Mouse (Mus musculus) liver, embryonic 12.5 days (tissue): ENCODE results near the gene Psmd6. TPM values are rescaled to one million over a fixed set of nuclear protein-coding genes. Genes with fewer than 3 reads are reported as not detected.

Experiments
- ATAC-seq: fragments of 200-750 bp; cut with Nextera tagmentation; 2 replicates; pipeline ENCODE4 v1.8.0; 2017; ENCODE audit warnings: moderate number of reproducible peaks, mild to moderate bottlenecking, moderate library complexity
- H3K27ac ChIP-seq: fragments of 300-500 bp; sonication (generic); 2 replicates; pipeline ENCODE4 v1.5.1; 2016; ENCODE audit warnings: mild to moderate bottlenecking
- H3K27me3 ChIP-seq: fragments of 300-500 bp; sonication (generic); replicated peaks from 2 replicates; pipeline ENCODE4 v1.6.1; 2016; ENCODE audit warnings: mild to moderate bottlenecking, moderate library complexity
- H3K36me3 ChIP-seq: fragments of 300-500 bp; sonication (generic); 2 replicates; pipeline ENCODE4 v1.6.1; 2016; ENCODE audit warnings: mild to moderate bottlenecking, moderate library complexity
- H3K4me1 ChIP-seq: fragments of 300-500 bp; sonication (generic); 2 replicates; pipeline ENCODE4 v1.6.1; 2016
- H3K4me2 ChIP-seq: fragments of 300-500 bp; sonication (generic); 2 replicates; pipeline ENCODE4 v1.6.1; 2016; ENCODE audit warnings: mild to moderate bottlenecking, moderate library complexity
- H3K4me3 ChIP-seq: fragments of 300-500 bp; sonication (generic); 2 replicates; pipeline ENCODE4 v1.5.1; 2016; ENCODE audit warnings: mild to moderate bottlenecking, moderate library complexity
- H3K9ac ChIP-seq: fragments of 300-500 bp; sonication (generic); 2 replicates; pipeline ENCODE4 v1.6.1; 2016; ENCODE audit warnings: mild to moderate bottlenecking, moderate library complexity
- H3K9me3 ChIP-seq: fragments of 300-500 bp; sonication (generic); replicated peaks from 2 replicates; pipeline ENCODE4 v1.6.1; 2016; ENCODE audit warnings: mild to moderate bottlenecking, moderate library complexity
- WGBS: fragments of 180-500 bp; shearing (Covaris S2); methylation state at CpG from one replicate; pipeline ENCODE4 v1.1.7; 2016; ENCODE audit not compliant: insufficient replicate concordance; 5-methylcytosine and 5-hydroxymethylcytosine counted together
- polyA plus RNA-seq: library from polyadenylated mRNA; unstranded; fragments of >200 nt; fragmentation: Nextera tagmentation; extraction: Ambion mirVana; gene quantifications from 2 replicates; pipeline ENCODE4 v1.2.1, GENCODE M21; 2016

Gene Psmd6
- polyA plus RNA-seq: 195 and 202 TPM in 2 replicates

GRCm38 (mm10) chr14:14120230-14121096 is at the start of gene Psmd6:
Gene Psmd6, minus strand, starts transcription at chr14:14120984.
- WGBS: 2% methylated on average over 68 of the region's 68 CpGs
- ATAC-seq: peak; percentile 96
- no peaks in the 10 kb centered on the region for H3K9me3 ChIP-seq

GRCm38 (mm10) chr14:14110710-14111109 is 10.1 kb downstream of the Psmd6 start:
- Histone ChIP-seq H3K4me3 (no peak overlapping the region), H3K36me3 (peaks cover 59% of the 10 kb centered on the region), H3K9ac (no peak overlapping the region), H3K27me3 (no peaks in the 10 kb centered on the region), H3K4me2 (no peak overlapping the region), H3K27ac (no peak overlapping the region), H3K4me1 (no peaks in the 10 kb centered on the region), H3K9me3 (no peaks in the 10 kb centered on the region)
- ATAC-seq: no peak
- 75% methylated on average over 4 of the region's 4 CpGs for WGBS

More at GRCm38 (mm10) chr14:14120230-14121096, at the start of gene Psmd6:
- peak within 1 kb of the TSS; percentile 93 for H3K9ac ChIP-seq
- no peaks in the 10 kb centered on the region for H3K27me3 ChIP-seq
- peak within 1 kb of the TSS; percentile 95 for H3K4me3 ChIP-seq
- peaks cover 21% of the 10 kb centered on the region for H3K4me1 ChIP-seq
- peak within 1 kb of the TSS; percentile 78 for H3K27ac ChIP-seq
- H3K36me3 ChIP-seq: peaks cover 40% of the 10 kb centered on the region
- peak within 1 kb of the TSS; percentile 80 for H3K4me2 ChIP-seq

GRCm38 (mm10) chr14:14104930-14105318 is 15.9 kb downstream of the Psmd6 start:
- no peaks in the 10 kb centered on the region for H3K9me3 ChIP-seq
- no peak for ATAC-seq
- no peaks in the 10 kb centered on the region for H3K27me3 ChIP-seq
- H3K4me2 ChIP-seq: no peak overlapping the region
- H3K36me3 ChIP-seq: peaks cover 25% of the 10 kb centered on the region
- no peaks in the 10 kb centered on the region for H3K4me1 ChIP-seq
- H3K27ac ChIP-seq: no peak overlapping the region
- H3K4me3 ChIP-seq: no peak overlapping the region
- H3K9ac ChIP-seq: no peak overlapping the region
- WGBS: 70% methylated on average over 2 of the region's 2 CpGs

GRCm38 (mm10) chr14:14104213-14104929 is 16.4 kb downstream of the Psmd6 start:
- H3K27ac ChIP-seq: no peak overlapping the region
- H3K4me1 ChIP-seq: no peaks in the 10 kb centered on the region
- no peaks in the 10 kb centered on the region for H3K27me3 ChIP-seq
- no peaks in the 10 kb centered on the region for H3K9me3 ChIP-seq
- no peak for ATAC-seq
- no peak overlapping the region for H3K4me3 ChIP-seq
- H3K9ac ChIP-seq: no peak overlapping the region
- H3K4me2 ChIP-seq: no peak overlapping the region
- WGBS: 70% methylated on average over 13 of the region's 13 CpGs
- peaks cover 31% of the 10 kb centered on the region for H3K36me3 ChIP-seq

DNA sequence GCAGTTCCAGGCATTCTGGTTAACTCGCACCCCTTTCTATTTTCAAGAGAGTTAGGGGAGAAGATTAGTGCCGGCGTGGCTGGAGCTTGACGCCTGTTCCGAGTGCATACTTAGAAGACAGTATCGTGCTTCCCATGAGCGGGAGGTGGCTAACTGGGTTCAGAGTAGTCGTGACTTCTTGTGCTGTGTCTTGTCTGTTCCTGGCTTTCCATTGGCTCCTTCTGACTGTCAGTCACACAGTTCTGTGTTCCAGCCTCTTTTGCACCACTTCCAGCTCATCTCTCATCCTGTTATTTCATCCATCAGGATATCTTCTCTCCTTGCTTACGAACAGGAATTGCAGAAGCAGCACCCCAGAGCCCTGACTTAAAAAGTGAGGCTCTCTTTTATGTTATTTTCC is 19.5 kb downstream of the Psmd6 start:
- no peaks in the 10 kb centered on the region for H3K9me3 ChIP-seq
- peaks cover 41% of the 10 kb centered on the region for H3K36me3 ChIP-seq
- H3K4me3 ChIP-seq: no peak overlapping the region
- 82% methylated on average over 9 of the region's 9 CpGs for WGBS
- no peak overlapping the region for H3K4me2 ChIP-seq
- H3K27ac ChIP-seq: no peak overlapping the region
- H3K9ac ChIP-seq: no peak overlapping the region
- no peak for ATAC-seq
- no peaks in the 10 kb centered on the region for H3K27me3 ChIP-seq
- no peaks in the 10 kb centered on the region for H3K4me1 ChIP-seq

GRCm38 (mm10) chr14:14100773-14101280 is 20.0 kb downstream of the Psmd6 start:
- ATAC-seq: no peak
- H3K9ac ChIP-seq: no peak overlapping the region
- H3K27ac ChIP-seq: no peak overlapping the region
- no peak overlapping the region for H3K4me2 ChIP-seq
- H3K9me3 ChIP-seq: no peaks in the 10 kb centered on the region
- H3K27me3 ChIP-seq: no peaks in the 10 kb centered on the region
- H3K4me3 ChIP-seq: no peak overlapping the region
- H3K4me1 ChIP-seq: no peaks in the 10 kb centered on the region
- 76% methylated on average over 8 of the region's 8 CpGs for WGBS
- peaks cover 46% of the 10 kb centered on the region for H3K36me3 ChIP-seq

- Histone ChIP-seq H3K4me2 (no peak overlapping the region), H3K9me3 (no peaks in the 10 kb centered on the region), H3K27me3 (no peaks in the 10 kb centered on the region), H3K4me1 (no peaks in the 10 kb centered on the region), H3K27ac (no peak overlapping the region), H3K4me3 (no peak overlapping the region), H3K9ac (no peak overlapping the region), H3K36me3 (peaks cover 53% of the 10 kb centered on the region)
- WGBS: 26% methylated on average over 10 of the region's 10 CpGs
- ATAC-seq: peak; percentile 71
These were observed 22.3 kb downstream of the Psmd6 start for GRCm38 (mm10) chr14:14098330-14098980.

- Histone ChIP-seq H3K9ac (no peak overlapping the region), H3K4me3 (no peak overlapping the region), H3K27me3 (no peaks in the 10 kb centered on the region), H3K9me3 (no peaks in the 10 kb centered on the region), H3K4me1 (peaks cover 31% of the 10 kb centered on the region), H3K36me3 (peaks cover 41% of the 10 kb centered on the region), H3K27ac (no peak overlapping the region), H3K4me2 (no peak overlapping the region)
- no peak for ATAC-seq
- 75% methylated on average over 6 of the region's 6 CpGs for WGBS
These were observed 30.2 kb downstream of the Psmd6 start for GRCm38 (mm10) chr14:14090571-14090970.

DNA sequence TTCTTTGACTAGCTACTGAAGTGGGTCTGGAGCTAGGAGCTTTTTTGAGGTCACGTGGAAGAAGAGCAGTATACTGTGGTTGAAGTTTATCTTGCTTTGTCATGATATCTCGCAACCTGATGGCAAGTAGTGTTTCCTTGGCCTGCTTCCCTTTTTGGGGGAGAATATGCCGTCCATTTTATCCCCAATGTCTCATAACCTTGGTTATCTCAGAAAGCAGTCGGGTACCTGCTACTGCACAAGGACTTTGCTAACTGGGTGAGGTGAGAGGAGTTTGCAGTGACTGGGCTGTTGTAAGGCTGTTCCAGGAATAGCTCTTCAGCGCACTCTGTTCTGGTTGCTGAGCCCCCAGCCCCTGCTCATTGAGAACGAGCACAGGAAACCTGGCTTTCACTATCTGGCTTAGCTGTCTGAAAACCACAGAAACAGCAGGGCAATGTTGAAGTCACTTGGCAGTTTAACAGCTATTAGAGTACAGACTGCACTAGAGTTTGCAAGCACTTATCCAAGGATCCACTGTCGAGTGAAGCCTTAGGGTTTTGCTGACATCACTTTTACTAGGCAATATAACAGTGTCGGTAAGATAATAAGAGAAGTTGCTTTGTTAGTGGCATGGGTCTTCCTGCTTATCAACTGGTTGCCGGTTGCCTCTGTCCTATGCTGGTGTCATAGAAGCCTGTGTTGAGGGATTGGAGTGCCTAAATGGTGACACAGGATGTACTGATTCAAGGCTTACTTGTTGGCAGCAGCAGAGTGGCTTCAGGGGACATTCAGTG is 32.6 kb downstream of the Psmd6 start:
- Histone ChIP-seq H3K9me3 (no peaks in the 10 kb centered on the region), H3K4me2 (peak overlapping the region; percentile 46), H3K27ac (peak overlapping the region; percentile 72), H3K4me3 (no peak overlapping the region), H3K4me1 (peaks cover 31% of the 10 kb centered on the region), H3K9ac (no peak overlapping the region), H3K27me3 (no peaks in the 10 kb centered on the region), H3K36me3 (peaks cover 34% of the 10 kb centered on the region)
- 19% methylated on average over 9 of the region's 9 CpGs for WGBS
- ATAC-seq: peak; percentile 80

DNA sequence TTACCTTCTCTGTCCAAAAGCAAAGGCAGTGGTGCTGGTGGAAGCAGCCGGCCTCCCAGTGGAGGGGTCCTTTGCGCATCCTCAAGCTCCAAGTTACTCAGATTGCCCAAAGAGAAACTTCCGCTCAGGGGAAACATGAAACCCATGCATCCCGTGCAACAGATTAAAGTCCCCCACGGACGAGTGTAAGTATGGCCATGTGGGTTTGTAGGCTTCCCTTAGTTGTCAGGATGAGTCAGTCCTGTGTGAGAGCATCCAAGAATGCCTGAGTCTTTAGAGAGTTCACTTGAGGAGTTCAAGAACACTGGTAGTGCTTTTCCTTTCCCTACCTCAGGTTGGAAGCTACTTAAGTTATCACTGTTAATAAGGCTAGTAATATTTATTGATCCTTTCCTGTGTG is 33.4 kb downstream of the Psmd6 start:
- ATAC-seq: no peak
- Histone ChIP-seq H3K9ac (no peak overlapping the region), H3K27ac (peak overlapping the region; percentile 72; the same call in 1 of the 2 replicates), H3K4me1 (peaks cover 31% of the 10 kb centered on the region), H3K27me3 (no peaks in the 10 kb centered on the region), H3K4me2 (no peak overlapping the region), H3K4me3 (no peak overlapping the region), H3K9me3 (no peaks in the 10 kb centered on the region), H3K36me3 (peaks cover 27% of the 10 kb centered on the region)
- WGBS: 56% methylated on average over 6 of the region's 6 CpGs

DNA sequence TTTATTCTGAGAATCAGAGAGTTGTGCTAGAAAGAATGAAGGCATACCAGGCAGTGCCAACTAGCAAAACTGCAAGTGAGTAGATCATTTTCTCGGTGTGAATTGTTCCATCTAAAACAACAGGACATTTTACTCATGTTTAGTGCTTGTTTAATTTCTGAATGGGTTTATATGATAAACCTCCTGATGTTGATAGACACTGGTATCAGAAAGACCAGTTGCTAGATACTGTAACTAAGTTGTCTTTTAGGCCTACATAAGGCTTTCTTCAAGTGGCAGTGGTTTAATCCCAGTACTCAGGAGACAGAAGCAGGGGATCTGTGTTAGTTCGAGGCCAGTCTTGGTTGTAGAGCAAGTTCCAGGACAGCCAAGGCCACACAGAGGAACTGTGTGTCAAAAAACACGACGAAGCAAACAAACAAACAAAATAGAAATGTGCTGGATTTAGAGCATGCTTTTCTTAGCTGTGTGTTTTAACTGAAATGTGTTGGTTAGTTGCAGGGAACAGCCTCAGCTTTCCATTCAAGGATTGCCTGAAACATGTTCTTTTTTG is 34.0 kb downstream of the Psmd6 start:
- no peaks in the 10 kb centered on the region for H3K9me3 ChIP-seq
- no peak overlapping the region for H3K4me3 ChIP-seq
- no peak overlapping the region for H3K27ac ChIP-seq
- H3K27me3 ChIP-seq: no peaks in the 10 kb centered on the region
- H3K4me2 ChIP-seq: no peak overlapping the region
- 43% methylated on average over 4 of the region's 4 CpGs for WGBS
- peaks cover 21% of the 10 kb centered on the region for H3K36me3 ChIP-seq
- ATAC-seq: no peak
- peaks cover 33% of the 10 kb centered on the region for H3K4me1 ChIP-seq
- H3K9ac ChIP-seq: no peak overlapping the region
